Mouse (Mus musculus) small intestine, adult 10 weeks (tissue): ENCODE data around the gene Cxcl2. TPM values are rescaled to one million over a fixed set of nuclear protein-coding genes. Genes with fewer than 3 reads are reported as not detected.

ENCODE experiments used
- polyA plus RNA-seq: library from polyadenylated mRNA; stranded (reverse); fragments of 350-450 nt; fragmentation: Illumina TruSeq; extraction: RNeasy Lipid Tissue Mini Kit (QIAGEN cat#74804); gene quantifications from one replicate; pipeline ENCODE4 v1.2.3, GENCODE M21; 2014; ENCODE audit warnings: low replicate concordance

Cxcl2 gene
- polyA plus RNA-seq: 1.2 TPM

DNA sequence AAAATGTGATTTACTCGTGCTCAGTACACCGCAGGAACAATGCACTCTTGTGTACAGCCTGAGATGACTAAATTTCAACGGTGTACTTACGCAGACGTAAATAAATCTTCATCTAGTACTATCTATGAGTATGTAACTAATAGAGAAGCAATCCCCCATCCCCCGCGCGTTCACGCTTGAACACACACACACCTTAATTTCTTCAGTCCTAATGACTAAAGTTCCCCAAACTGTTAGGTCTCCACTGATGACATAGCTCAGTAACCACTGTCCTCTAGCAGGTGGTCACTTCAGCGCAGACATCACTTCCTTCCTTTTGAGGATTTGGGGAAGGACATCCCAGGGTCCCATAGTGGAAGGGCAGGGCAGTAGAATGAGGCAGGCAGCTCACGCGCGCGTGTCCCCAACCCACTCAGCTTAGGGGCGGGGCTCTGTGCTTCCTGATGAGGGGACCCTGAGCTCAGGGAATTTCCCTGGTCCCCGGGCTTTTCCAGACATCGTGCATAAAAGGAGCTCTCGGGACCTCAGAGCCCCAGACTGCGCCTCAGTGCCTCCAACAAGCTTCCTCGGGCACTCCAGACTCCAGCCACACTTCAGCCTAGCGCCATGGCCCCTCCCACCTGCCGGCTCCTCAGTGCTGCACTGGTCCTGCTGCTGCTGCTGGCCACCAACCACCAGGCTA lies at the start of gene Cxcl2:
Gene Cxcl2 (plus strand): TSS at position 533 of the 682 bp plus-strand sequence.

DNA sequence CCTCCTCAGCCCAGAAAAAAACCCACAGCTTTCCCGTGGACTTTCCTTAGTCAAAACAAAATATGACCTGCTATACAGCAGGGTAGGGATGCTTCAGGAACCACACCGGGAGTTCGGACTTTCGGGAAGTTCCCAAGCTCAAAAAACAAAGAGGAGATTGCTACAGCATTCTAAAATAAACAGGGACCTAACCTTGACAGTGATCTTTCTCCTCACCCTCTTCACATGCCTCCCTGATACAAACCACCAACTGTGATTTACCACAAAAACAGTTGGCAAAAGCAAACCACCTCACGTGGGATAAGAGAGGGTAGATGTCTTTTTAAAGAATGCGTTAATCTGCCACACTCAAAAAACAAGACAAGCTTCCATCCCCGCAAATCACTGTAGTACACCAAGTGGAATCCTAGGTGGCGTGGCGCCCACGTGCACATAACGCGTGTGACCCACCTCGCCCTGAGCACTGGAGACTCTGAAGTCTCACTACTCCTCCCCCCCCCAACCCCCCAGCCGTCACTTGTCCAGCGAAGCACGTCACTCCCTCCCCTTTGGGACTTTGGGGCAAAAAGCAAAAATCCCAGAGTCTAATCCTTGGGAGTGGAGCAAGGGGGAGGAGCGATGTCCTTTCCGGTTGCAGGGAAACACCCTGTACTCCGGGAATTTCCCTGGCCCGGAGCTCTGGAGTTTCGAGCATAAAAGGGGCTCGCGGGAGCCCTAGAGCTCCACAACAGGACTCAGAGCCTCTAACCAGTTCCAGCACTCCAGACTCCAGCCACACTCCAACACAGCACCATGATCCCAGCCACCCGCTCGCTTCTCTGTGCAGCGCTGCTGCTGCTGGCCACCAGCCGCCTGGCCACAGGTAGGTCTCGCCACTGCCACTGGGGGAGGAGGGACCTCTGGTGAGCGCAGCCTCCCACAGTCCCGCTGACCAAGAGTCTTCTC lies 12.9 kb upstream of the Cxcl2 start, which contains the start of gene Cxcl1:
Gene Cxcl1 (plus strand): TSS at position 723 of the 945 bp plus-strand sequence.

DNA sequence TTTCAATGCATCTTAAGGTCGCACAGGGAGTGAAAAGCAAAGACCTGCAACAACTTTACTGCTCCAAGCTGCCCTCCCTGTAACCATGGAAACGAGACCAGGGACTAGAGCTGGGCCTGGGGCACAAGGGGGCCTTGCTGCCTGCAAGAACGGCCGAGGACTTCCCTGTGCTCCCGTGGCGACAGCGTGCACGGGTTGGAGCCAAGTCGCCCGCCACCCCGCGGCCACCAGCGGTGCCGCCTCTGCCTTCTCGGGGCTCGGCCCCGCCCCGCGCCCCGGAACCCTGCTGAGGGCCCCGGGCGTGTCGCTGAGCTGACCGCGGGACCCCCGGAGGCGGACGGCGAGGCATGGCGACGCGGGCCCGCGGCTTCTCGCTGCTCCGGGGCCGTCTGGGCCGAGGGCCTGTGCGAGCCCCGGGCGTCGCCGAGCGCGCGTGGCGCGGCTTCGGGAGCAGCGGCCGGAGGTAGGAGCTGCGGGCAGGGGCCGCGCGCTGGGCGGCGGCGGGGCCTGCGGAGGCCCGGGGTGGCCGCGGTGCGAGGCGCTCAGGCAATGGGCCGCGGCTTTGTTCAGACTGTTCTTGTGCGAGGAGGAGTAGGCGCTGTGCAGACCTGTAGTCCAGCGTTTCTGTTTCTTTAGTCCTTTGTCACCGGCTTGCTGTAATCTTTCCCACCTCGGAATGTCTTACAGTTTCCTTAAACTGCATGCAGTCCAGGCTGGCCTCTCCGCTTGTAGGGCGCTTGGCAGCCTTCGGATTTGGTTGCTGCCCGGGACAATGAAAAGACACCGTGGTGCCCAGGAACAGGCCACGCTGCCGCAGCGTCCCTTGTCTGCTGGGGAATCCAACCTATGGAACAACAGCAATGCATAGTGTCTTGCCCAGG lies 27.5 kb downstream of the Cxcl2 start, which contains the start of gene Mthfd2l:
Gene Mthfd2l (plus strand): TSS at position 147 of the 881 bp plus-strand sequence.

Other genes with a start within 250 kb of the Cxcl2 start
- 3.7 TPM for gene Cxcl5, start 144.5 kb upstream of the Cxcl2 start, polyA plus RNA-seq
- gene Ppbp, start 135.4 kb upstream of the Cxcl2 start, polyA plus RNA-seq: 0.41 TPM
- 7.8 TPM for gene Pf4, start 131.4 kb upstream of the Cxcl2 start, polyA plus RNA-seq
- not detected for gene Cxcl3, start 117.8 kb upstream of the Cxcl2 start, polyA plus RNA-seq
- 2.3 TPM for gene Cxcl15, start 109.3 kb upstream of the Cxcl2 start, polyA plus RNA-seq
- gene Cxcl1, start 12.6 kb upstream of the Cxcl2 start, polyA plus RNA-seq: 0.85 TPM
- gene Mthfd2l, start 27.2 kb downstream of the Cxcl2 start, polyA plus RNA-seq: 39.7 TPM
- not detected for gene Epgn, start 123.6 kb downstream of the Cxcl2 start, polyA plus RNA-seq
- 11.6 TPM for gene Ereg, start 170.8 kb downstream of the Cxcl2 start, polyA plus RNA-seq
- 15.1 TPM for gene Areg, start 235.7 kb downstream of the Cxcl2 start, polyA plus RNA-seq